Mouse (Mus musculus) cerebellum, postnatal 25 days (tissue): ENCODE results near the gene Recql5.
A peak's percentile ranks its signal among the peaks of the same experiment; 100 is the strongest.
"Not testable (repeated sequence)": the region's sequence is repeated elsewhere in the genome, so short reads cannot be mapped to it uniquely, and the experiment has no call there.

Experiments
- DNase-seq, 2 experiments: peaks; one replicate each; pipeline ENCODE4 v3.0.0; 2021; ENCODE audit warnings: mixed read lengths in 2 of 2

Recql5 gene

GRCm38 (mm10) chr11:115858354-115858753, 74.9 kb downstream of the Recql5 start, which contains the start of gene Myo15b:
Gene Myo15b (plus strand): TSS chr11:115858406.
- no peak for DNase-seq

GRCm38 (mm10) chr11:115857936-115858335, 75.3 kb downstream of the Recql5 start:
- DNase-seq = peak in 1 of 2 experiments; percentile 40

GRCm38 (mm10) chr11:115857146-115857545, 76.1 kb downstream of the Recql5 start:
- not testable (repeated sequence) for DNase-seq

GRCm38 (mm10) chr11:115854674-115855073, 78.6 kb downstream of the Recql5 start:
- no peak for DNase-seq

GRCm38 (mm10) chr11:115845819-115846218, 87.5 kb downstream of the Recql5 start:
- DNase-seq = no peak

GRCm38 (mm10) chr11:115844240-115844639, 89.0 kb downstream of the Recql5 start:
- no peak for DNase-seq

- no peak for DNase-seq
Measured at GRCm38 (mm10) chr11:115843891-115844239, 89.4 kb downstream of the Recql5 start.

- DNase-seq = no peak
Measured at GRCm38 (mm10) chr11:115843141-115843890, 90.0 kb downstream of the Recql5 start.
